Mouse (Mus musculus) midbrain, embryonic 10.5 days (tissue): ENCODE measurements at regions not wholly inside any gene's neighbourhood (a gene's known extent, or its start where the extent isn't known, plus 50 kb on each side); places are given as distances from the start of the nearest gene placed in this dataset.

ENCODE experiments used
- DNase-seq: peaks from one replicate; pipeline ENCODE4 v3.0.0-alpha.2; 2017; ENCODE audit warnings: low spot score
- H3K27ac ChIP-seq: fragments of 300-500 bp; sonication (generic); replicated peaks from 2 replicates; pipeline ENCODE4 v1.5.1; 2016; ENCODE audit warnings: mild to moderate bottlenecking
- H3K27me3 ChIP-seq: fragments of 300-500 bp; sonication (generic); 2 replicates; pipeline ENCODE4 v1.6.1; 2016; ENCODE audit warnings: low read depth, mild to moderate bottlenecking; ENCODE audit not compliant: poor library complexity, severe bottlenecking
- H3K36me3 ChIP-seq: fragments of 300-500 bp; sonication (generic); 2 replicates; pipeline ENCODE4 v1.6.1; 2016; ENCODE audit warnings: mild to moderate bottlenecking, moderate library complexity
- H3K4me1 ChIP-seq: fragments of 300-500 bp; sonication (generic); 2 replicates; pipeline ENCODE4 v1.6.1; 2016
- H3K4me3 ChIP-seq: fragments of 300-500 bp; sonication (generic); 2 replicates; pipeline ENCODE4 v1.5.1; 2016; ENCODE audit warnings: mild to moderate bottlenecking, moderate library complexity
- H3K9me3 ChIP-seq: fragments of 300-500 bp; sonication (generic); replicated peaks from 2 replicates; pipeline ENCODE4 v1.6.1; 2016; ENCODE audit warnings: mild to moderate bottlenecking
- WGBS: fragments of 180-500 bp; shearing (Covaris S2); methylation state at CpG from one replicate; pipeline ENCODE4 v1.1.7; 2016; 5-methylcytosine and 5-hydroxymethylcytosine counted together

- H3K4me1 ChIP-seq, result no peaks in the 10 kb centered on the region
- DNase-seq, result no peak
- H3K27ac ChIP-seq, result no peak overlapping the region
- no peaks in the 10 kb centered on the region for H3K9me3 ChIP-seq
- no peak overlapping the region for H3K4me3 ChIP-seq
- no peaks in the 10 kb centered on the region for H3K36me3 ChIP-seq
- H3K27me3 ChIP-seq, result no peaks in the 10 kb centered on the region
- WGBS, result 92% methylated on average over 4 of the region's 4 CpGs
Observed at GRCm38 (mm10) chr1:120946349-120946748, 344.1 kb downstream of the En1 start.

GRCm38 (mm10) chr1:120961235-120961634, 359.0 kb downstream of the En1 start:
- WGBS, result 62% methylated on average over 1 of the region's 1 CpGs

DNA sequence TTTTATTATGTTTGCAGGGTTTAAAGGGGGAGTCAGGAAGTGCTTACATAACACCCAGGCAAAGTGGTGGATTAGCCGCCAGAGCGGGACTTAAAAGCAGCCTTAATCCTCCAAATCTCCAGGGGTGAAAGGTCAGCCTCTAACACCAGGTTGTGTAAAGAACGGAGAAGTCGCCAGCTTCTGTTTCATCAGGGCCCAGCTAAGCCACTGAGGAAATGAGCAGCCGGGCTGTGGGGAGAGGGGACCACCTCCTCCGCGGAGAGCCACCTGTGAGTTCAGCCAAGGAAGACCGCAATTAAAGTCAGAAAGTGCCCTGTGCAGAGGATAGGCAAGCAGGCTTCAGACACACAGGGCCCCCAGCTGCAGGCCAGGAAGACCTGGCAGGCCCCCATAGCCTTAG, 359.8 kb downstream of the En1 start:
- H3K4me3 ChIP-seq, result no peak overlapping the region
- H3K27me3 ChIP-seq, result peaks cover 98% of the 10 kb centered on the region
- no peak overlapping the region; the same call in 1 of the 2 replicates for H3K27ac ChIP-seq
- no peaks in the 10 kb centered on the region for H3K9me3 ChIP-seq
- under 1% methylated on average over 8 of the region's 8 CpGs for WGBS
- DNase-seq, result peak; percentile 75
- peaks cover 26% of the 10 kb centered on the region for H3K4me1 ChIP-seq
- no peaks in the 10 kb centered on the region for H3K36me3 ChIP-seq

More at GRCm38 (mm10) chr1:120961235-120961634, 359.0 kb downstream of the En1 start:
- Histone ChIP-seq H3K36me3 (no peaks in the 10 kb centered on the region), H3K4me1 (peaks cover 26% of the 10 kb centered on the region), H3K4me3 (no peak overlapping the region), H3K27me3 (peaks cover 95% of the 10 kb centered on the region), H3K9me3 (no peaks in the 10 kb centered on the region), H3K27ac (no peak overlapping the region)
- no peak for DNase-seq

GRCm38 (mm10) chr1:120963477-120964178, 361.4 kb downstream of the En1 start:
- Histone ChIP-seq H3K27ac (0 out of 2 replicates have a peak overlapping the region, but pooled peaks have one; percentile 30), H3K27me3 (peaks cover 86% of the 10 kb centered on the region), H3K9me3 (no peaks in the 10 kb centered on the region), H3K4me1 (peaks cover 28% of the 10 kb centered on the region), H3K4me3 (peak overlapping the region; percentile 39), H3K36me3 (no peaks in the 10 kb centered on the region)
- 27% methylated on average over 14 of the region's 14 CpGs for WGBS
- DNase-seq, result peak; percentile 40

DNA sequence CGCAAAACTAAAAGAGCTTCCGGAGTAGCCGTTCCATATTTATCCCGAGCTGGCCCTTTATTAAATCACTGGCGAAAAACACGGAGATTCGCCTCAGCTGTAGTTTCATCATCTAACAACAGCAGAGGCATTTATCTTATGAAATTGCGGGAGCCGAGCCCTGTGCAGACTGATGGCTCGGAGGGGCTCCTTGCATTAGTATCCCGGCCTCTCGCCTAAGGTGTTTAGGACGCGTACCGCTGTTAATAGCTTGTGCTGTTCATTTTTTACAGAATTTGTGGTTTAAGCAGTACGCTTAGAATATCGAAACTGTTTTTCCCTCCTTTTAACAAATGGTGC, 361.9 kb downstream of the En1 start:
- 56% methylated on average over 17 of the region's 17 CpGs for whole genome bisulfite sequencing
- no peaks in the 10 kb centered on the region for H3K9me3 ChIP-seq
- H3K36me3 ChIP-seq, result no peaks in the 10 kb centered on the region
- peaks cover 33% of the 10 kb centered on the region for H3K4me1 ChIP-seq
- H3K27me3 ChIP-seq, result peaks cover 86% of the 10 kb centered on the region
- DNase-seq, result no peak
- H3K27ac ChIP-seq, result 0 out of 2 replicates have a peak overlapping the region, but pooled peaks have one; percentile 30
- peak overlapping the region; percentile 39 for H3K4me3 ChIP-seq

DNA sequence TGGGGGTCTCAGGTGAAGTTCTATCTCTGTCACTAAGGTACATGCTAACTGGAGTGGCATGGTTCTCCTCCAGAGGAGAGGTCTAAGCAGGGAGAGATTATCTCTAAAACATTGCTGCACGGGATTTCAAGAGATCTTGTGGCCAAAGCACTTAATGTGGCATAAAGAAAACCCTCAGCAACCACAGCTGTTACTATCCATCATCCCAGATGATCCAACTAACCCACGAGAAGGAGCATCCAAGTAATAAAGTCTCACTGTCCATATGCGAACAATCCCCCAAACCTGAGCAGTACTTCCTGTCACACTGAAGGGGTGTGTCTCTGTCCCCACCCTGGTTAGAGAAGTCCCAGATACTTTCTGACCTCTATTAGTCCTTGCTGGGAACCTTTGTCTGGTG, 363.9 kb downstream of the En1 start:
- WGBS, result 78% methylated on average over 3 of the region's 3 CpGs
- H3K9me3 ChIP-seq, result no peaks in the 10 kb centered on the region
- no peaks in the 10 kb centered on the region for H3K36me3 ChIP-seq
- peaks cover 29% of the 10 kb centered on the region for H3K4me1 ChIP-seq
- H3K27ac ChIP-seq, result no peak overlapping the region
- no peak for DNase-seq
- no peak overlapping the region for H3K4me3 ChIP-seq
- H3K27me3 ChIP-seq, result peaks cover 67% of the 10 kb centered on the region

DNA sequence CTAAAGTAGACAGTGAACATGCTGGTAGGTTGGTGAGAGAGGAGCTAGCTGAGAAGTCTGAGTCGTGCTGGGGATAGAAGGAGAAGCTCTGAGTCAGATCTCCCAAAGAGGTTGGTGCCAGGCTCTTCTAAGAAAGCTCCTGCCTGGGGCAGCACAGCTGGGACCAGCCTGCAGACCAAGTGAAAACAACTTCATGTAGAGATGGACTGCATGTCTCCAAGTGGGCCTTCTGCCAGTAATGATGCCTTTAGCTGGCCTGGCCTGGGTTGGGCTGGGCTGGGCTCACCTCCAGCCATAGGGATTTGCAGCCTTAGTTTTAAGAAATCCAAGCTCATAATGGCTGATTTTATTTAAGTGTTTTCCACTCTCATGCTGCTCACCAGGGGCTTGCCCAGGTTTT, 357.7 kb downstream of the Insig2 start:
- DNase-seq, result no peak
- WGBS, result 92% methylated on average over 1 of the region's 1 CpGs
- no peaks in the 10 kb centered on the region for H3K9me3 ChIP-seq

DNA sequence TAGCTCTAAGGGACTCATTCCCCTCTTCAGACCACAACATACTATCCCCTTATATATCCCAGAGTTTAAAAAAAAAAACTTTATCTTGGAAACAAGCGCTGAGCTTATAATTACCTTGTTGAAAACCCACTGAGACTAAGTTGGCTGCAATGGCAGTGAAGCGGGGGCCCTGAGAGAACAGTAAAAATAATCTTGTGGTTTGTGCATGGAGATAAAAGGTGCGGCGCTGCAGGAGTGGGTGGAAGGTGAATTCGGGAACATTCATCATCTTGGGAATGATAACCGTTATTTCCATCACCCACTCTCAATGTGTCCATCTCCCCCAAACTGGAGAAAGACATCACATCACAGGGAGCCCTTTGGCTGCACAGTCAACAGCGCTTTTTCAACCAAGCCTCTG, 327.9 kb downstream of the Insig2 start:
- Histone ChIP-seq H3K4me3 (no peak overlapping the region), H3K9me3 (no peaks in the 10 kb centered on the region; the same call in 1 of the 2 replicates), H3K27ac (no peak overlapping the region), H3K4me1 (peaks cover 10% of the 10 kb centered on the region), H3K27me3 (no peaks in the 10 kb centered on the region), H3K36me3 (no peaks in the 10 kb centered on the region)
- WGBS, result 95% methylated on average over 7 of the region's 7 CpGs
- DNase-seq, result no peak

More for the DNA sequence above, 357.7 kb downstream of the Insig2 start:
- peaks cover 14% of the 10 kb centered on the region for H3K4me1 ChIP-seq
- no peaks in the 10 kb centered on the region; the same call in 1 of the 2 replicates for H3K27me3 ChIP-seq
- no peak overlapping the region for H3K4me3 ChIP-seq
- H3K36me3 ChIP-seq, result no peaks in the 10 kb centered on the region
- H3K27ac ChIP-seq, result no peak overlapping the region

GRCm38 (mm10) chr1:121005198-121005597, 327.2 kb downstream of the Insig2 start:
- H3K9me3 ChIP-seq, result no peaks in the 10 kb centered on the region; the same call in 1 of the 2 replicates
- DNase-seq, result no peak
- no peak overlapping the region for H3K4me3 ChIP-seq
- WGBS, result 62% methylated on average over 3 of the region's 3 CpGs
- H3K4me1 ChIP-seq, result peaks cover 10% of the 10 kb centered on the region
- H3K27ac ChIP-seq, result no peak overlapping the region
- H3K36me3 ChIP-seq, result no peaks in the 10 kb centered on the region
- no peaks in the 10 kb centered on the region for H3K27me3 ChIP-seq

GRCm38 (mm10) chr1:121012126-121012525, 320.3 kb downstream of the Insig2 start:
- DNase-seq, result no peak
- no peaks in the 10 kb centered on the region for H3K4me1 ChIP-seq
- no peaks in the 10 kb centered on the region; the same call in 1 of the 2 replicates for H3K9me3 ChIP-seq
- no peaks in the 10 kb centered on the region for H3K36me3 ChIP-seq
- no peak overlapping the region for H3K4me3 ChIP-seq
- no peak overlapping the region for H3K27ac ChIP-seq
- no peaks in the 10 kb centered on the region for H3K27me3 ChIP-seq

GRCm38 (mm10) chr1:121013839-121014503, 318.4 kb downstream of the Insig2 start:
- H3K9me3 ChIP-seq, result no peaks in the 10 kb centered on the region; the same call in 1 of the 2 replicates
- DNase-seq, result no peak
- no peak overlapping the region for H3K4me3 ChIP-seq
- no peaks in the 10 kb centered on the region for H3K4me1 ChIP-seq
- WGBS, result 81% methylated on average over 12 of the region's 12 CpGs
- H3K27me3 ChIP-seq, result no peaks in the 10 kb centered on the region
- no peak overlapping the region for H3K27ac ChIP-seq
- H3K36me3 ChIP-seq, result no peaks in the 10 kb centered on the region

DNA sequence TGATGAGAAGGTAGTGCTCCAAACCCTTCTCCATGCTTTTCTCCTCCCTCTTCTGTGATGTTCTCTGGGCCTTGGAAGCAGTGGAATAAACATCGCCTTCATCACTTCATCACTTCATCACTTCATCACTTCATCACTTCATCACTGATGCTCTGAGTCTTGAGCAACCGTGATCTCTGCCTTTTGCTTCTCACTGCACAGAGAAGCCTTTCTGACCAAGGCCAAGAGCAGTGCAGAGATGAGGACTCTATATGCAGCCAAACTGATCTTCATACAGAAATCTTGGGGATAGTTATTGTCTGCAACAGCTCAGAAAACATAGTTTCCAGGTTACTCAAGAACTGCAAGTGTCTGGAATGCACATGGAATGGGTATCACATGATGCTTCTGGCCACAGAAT, 303.0 kb downstream of the Insig2 start:
- H3K9me3 ChIP-seq, result no peaks in the 10 kb centered on the region
- no peak for DNase-seq
- WGBS, result 93% methylated on average over 2 of the region's 2 CpGs
- H3K27me3 ChIP-seq, result no peaks in the 10 kb centered on the region
- no peaks in the 10 kb centered on the region for H3K36me3 ChIP-seq
- H3K27ac ChIP-seq, result no peak overlapping the region
- H3K4me1 ChIP-seq, result no peaks in the 10 kb centered on the region
- no peak overlapping the region for H3K4me3 ChIP-seq

DNA sequence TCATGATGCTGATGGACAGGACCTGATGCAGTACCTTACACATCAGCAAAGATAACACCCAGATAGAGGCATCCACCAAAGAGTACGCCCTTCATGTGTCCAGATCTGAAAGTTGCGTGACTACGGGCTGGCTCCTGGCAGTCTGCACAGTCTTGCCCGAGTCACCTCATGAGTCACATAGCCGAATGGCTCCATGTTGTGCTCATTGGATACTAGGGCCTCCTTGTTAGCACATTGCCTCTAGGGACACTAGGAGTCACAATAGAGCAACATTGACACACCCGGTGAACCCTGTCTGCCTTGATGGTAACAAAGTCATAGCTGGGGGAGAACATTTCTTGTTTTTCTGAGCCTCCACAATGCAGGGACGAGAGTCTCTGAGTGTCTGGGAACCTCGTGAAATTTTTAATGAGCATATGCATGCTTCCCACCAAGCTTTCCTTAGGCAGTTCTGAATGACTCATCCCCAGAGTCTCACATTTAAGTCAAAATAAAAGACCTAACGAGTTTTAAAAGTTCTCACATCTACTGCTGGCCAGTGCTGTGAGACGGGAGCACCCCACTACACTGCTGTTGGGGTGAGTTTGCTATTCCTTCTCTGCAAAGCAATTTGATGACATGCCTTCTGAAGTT, 297.5 kb downstream of the Insig2 start:
- Histone ChIP-seq H3K9me3 (no peaks in the 10 kb centered on the region), H3K36me3 (no peaks in the 10 kb centered on the region), H3K4me3 (no peak overlapping the region), H3K27me3 (no peaks in the 10 kb centered on the region), H3K27ac (no peak overlapping the region), H3K4me1 (no peaks in the 10 kb centered on the region)
- DNase-seq, result no peak
- WGBS, result 93% methylated on average over 10 of the region's 10 CpGs
